Mouse (Mus musculus) kidney, embryonic 15.5 days (tissue): ENCODE results near the gene Pole. TPM values are rescaled to one million over a fixed set of nuclear protein-coding genes. Genes with fewer than 3 reads are reported as not detected.

Experiments used
- ATAC-seq: fragments of 200-750 bp; cut with Nextera tagmentation; replicated peaks from 2 replicates; pipeline ENCODE4 v1.8.0; 2017; ENCODE audit warnings: moderate TSS enrichment; ENCODE audit not compliant: low FRiP score
- H3K27ac ChIP-seq: fragments of 300-500 bp; sonication (generic); 2 replicates; pipeline ENCODE4 v1.5.1; 2015; ENCODE audit warnings: mild to moderate bottlenecking, inconsistent platforms
- H3K27me3 ChIP-seq: fragments of 300-500 bp; sonication (generic); 2 replicates; pipeline ENCODE4 v1.6.1; 2015; ENCODE audit warnings: inconsistent platforms
- H3K36me3 ChIP-seq: fragments of 300-500 bp; sonication (generic); 2 replicates; pipeline ENCODE4 v1.6.1; 2015; ENCODE audit warnings: inconsistent platforms
- H3K4me1 ChIP-seq: fragments of 300-500 bp; sonication (generic); 2 replicates; pipeline ENCODE4 v1.6.1; 2015; ENCODE audit warnings: inconsistent platforms
- H3K4me2 ChIP-seq: fragments of 300-500 bp; sonication (generic); 2 replicates; pipeline ENCODE4 v1.6.1; 2015; ENCODE audit warnings: moderate library complexity, mild to moderate bottlenecking, inconsistent platforms
- H3K4me3 ChIP-seq: fragments of 300-500 bp; sonication (generic); replicated peaks from 2 replicates; pipeline ENCODE4 v1.5.1; 2015; ENCODE audit warnings: mild to moderate bottlenecking, inconsistent platforms
- H3K9ac ChIP-seq: fragments of 300-500 bp; sonication (generic); 2 replicates; pipeline ENCODE4 v1.6.1; 2015; ENCODE audit warnings: mild to moderate bottlenecking, inconsistent platforms
- H3K9me3 ChIP-seq: fragments of 300-500 bp; sonication (generic); replicated peaks from 2 replicates; pipeline ENCODE4 v1.6.1; 2016; ENCODE audit warnings: inconsistent platforms
- WGBS: fragments of 180-500 bp; shearing (Covaris S2); methylation state at CpG from one replicate; pipeline ENCODE4 v1.1.7; 2015; ENCODE audit warnings: mixed read lengths; 5-methylcytosine and 5-hydroxymethylcytosine counted together
- polyA plus RNA-seq: library from polyadenylated mRNA; unstranded; fragments of >200 nt; fragmentation: Nextera tagmentation; extraction: Ambion mirVana; gene quantifications from 2 replicates; pipeline ENCODE4 v1.2.1, GENCODE M21; 2015

Pole gene
- polyA plus RNA-seq, 1 experiment from 2014 or later = 33.1 TPM

- 75% methylated on average over 8 of the region's 8 CpGs for WGBS
- H3K27me3 ChIP-seq = peaks cover 22% of the 10 kb centered on the region
- H3K9ac ChIP-seq = no peak overlapping the region
- no peak overlapping the region for H3K4me2 ChIP-seq
- no peaks in the 10 kb centered on the region for H3K36me3 ChIP-seq
- ATAC-seq = no peak
- no peak overlapping the region for H3K27ac ChIP-seq
- peaks cover 24% of the 10 kb centered on the region for H3K4me1 ChIP-seq
- no peak overlapping the region for H3K4me3 ChIP-seq
- no peaks in the 10 kb centered on the region for H3K9me3 ChIP-seq
Observed at GRCm38 (mm10) chr5:110347006-110347405, 60.9 kb downstream of the Pole start.

- H3K4me1 ChIP-seq = 0 out of 2 replicates have a peak, but pooled peaks cover 2% of the 10 kb centered on the region
- WGBS = 21% methylated on average over 7 of the region's 7 CpGs
- H3K27ac ChIP-seq = no peak overlapping the region
- H3K4me2 ChIP-seq = no peak overlapping the region
- H3K4me3 ChIP-seq = no peak overlapping the region
- no peaks in the 10 kb centered on the region for H3K36me3 ChIP-seq
- H3K9me3 ChIP-seq = no peaks in the 10 kb centered on the region
- ATAC-seq = 0 out of 2 replicates have a peak, but pooled peaks have one; percentile 43
- H3K9ac ChIP-seq = no peak overlapping the region
- peaks cover 10% of the 10 kb centered on the region for H3K27me3 ChIP-seq
Observed at GRCm38 (mm10) chr5:110354716-110355115, 68.6 kb downstream of the Pole start.

GRCm38 (mm10) chr5:110357531-110358179 lies 71.5 kb downstream of the Pole start:
- H3K36me3 ChIP-seq = no peaks in the 10 kb centered on the region
- WGBS = 33% methylated on average over 9 of the region's 9 CpGs
- no peak overlapping the region for H3K27ac ChIP-seq
- no peak overlapping the region for H3K4me2 ChIP-seq
- no peaks in the 10 kb centered on the region for H3K9me3 ChIP-seq
- 0 out of 2 replicates have a peak, but pooled peaks have one; percentile 45 for ATAC-seq
- H3K9ac ChIP-seq = no peak overlapping the region
- no peak overlapping the region for H3K4me3 ChIP-seq
- H3K27me3 ChIP-seq = peaks cover 10% of the 10 kb centered on the region
- H3K4me1 ChIP-seq = 0 out of 2 replicates have a peak, but pooled peaks cover 2% of the 10 kb centered on the region

- WGBS = 83% methylated on average over 6 of the region's 6 CpGs
- Histone ChIP-seq H3K4me1 (peaks cover 12% of the 10 kb centered on the region), H3K4me2 (no peak overlapping the region), H3K9ac (no peak overlapping the region), H3K27me3 (no peaks in the 10 kb centered on the region), H3K9me3 (no peaks in the 10 kb centered on the region), H3K4me3 (no peak overlapping the region), H3K36me3 (peaks cover 5% of the 10 kb centered on the region; the same call in 1 of the 2 replicates), H3K27ac (no peak overlapping the region)
- ATAC-seq = no peak
Observed at GRCm38 (mm10) chr5:110361465-110361864, 75.4 kb downstream of the Pole start.

GRCm38 (mm10) chr5:110362813-110363178 lies 76.7 kb downstream of the Pole start:
- Histone ChIP-seq H3K27ac (no peak overlapping the region), H3K9ac (peak overlapping the region; percentile 55), H3K4me1 (peaks cover 12% of the 10 kb centered on the region), H3K27me3 (no peaks in the 10 kb centered on the region), H3K36me3 (peaks cover 16% of the 10 kb centered on the region), H3K4me2 (peak overlapping the region; percentile 96), H3K9me3 (no peaks in the 10 kb centered on the region), H3K4me3 (peak overlapping the region; percentile 58)
- ATAC-seq = peak; percentile 61; the same call in 1 of the 2 replicates
- under 1% methylated on average over 27 of the region's 28 CpGs for WGBS

- peak; percentile 90 for ATAC-seq
- Histone ChIP-seq H3K27ac (peak overlapping the region; percentile 55; the same call in 1 of the 2 replicates), H3K9ac (peak overlapping the region; percentile 55), H3K36me3 (peaks cover 20% of the 10 kb centered on the region), H3K4me2 (peak overlapping the region; percentile 96), H3K9me3 (no peaks in the 10 kb centered on the region), H3K4me1 (peaks cover 12% of the 10 kb centered on the region), H3K27me3 (no peaks in the 10 kb centered on the region), H3K4me3 (peak overlapping the region; percentile 58)
- 2% methylated on average over 48 of the region's 72 CpGs for WGBS
Observed at GRCm38 (mm10) chr5:110363179-110363821, 77.2 kb downstream of the Pole start.

GRCm38 (mm10) chr5:110363822-110364545 lies 77.9 kb downstream of the Pole start:
- H3K9ac ChIP-seq = no peak overlapping the region; the same call in 1 of the 2 replicates
- no peaks in the 10 kb centered on the region for H3K9me3 ChIP-seq
- ATAC-seq = 0 out of 2 replicates have a peak, but pooled peaks have one; percentile 3
- 0 out of 2 replicates have a peak overlapping the region, but pooled peaks have one; percentile 55 for H3K27ac ChIP-seq
- H3K4me2 ChIP-seq = peak overlapping the region; percentile 96
- peaks cover 12% of the 10 kb centered on the region for H3K4me1 ChIP-seq
- no peaks in the 10 kb centered on the region for H3K27me3 ChIP-seq
- peak overlapping the region; percentile 58 for H3K4me3 ChIP-seq
- H3K36me3 ChIP-seq = peaks cover 26% of the 10 kb centered on the region
- 37% methylated on average over 11 of the region's 11 CpGs for WGBS

GRCm38 (mm10) chr5:110376802-110377433 lies 90.8 kb downstream of the Pole start:
- WGBS = 53% methylated on average over 8 of the region's 8 CpGs
- no peak overlapping the region for H3K4me3 ChIP-seq
- no peak overlapping the region for H3K27ac ChIP-seq
- H3K36me3 ChIP-seq = peaks cover 78% of the 10 kb centered on the region
- no peaks in the 10 kb centered on the region for H3K27me3 ChIP-seq
- no peak; the same call in 1 of the 2 replicates for ATAC-seq
- H3K4me2 ChIP-seq = no peak overlapping the region
- H3K9me3 ChIP-seq = no peaks in the 10 kb centered on the region
- no peak overlapping the region for H3K9ac ChIP-seq
- H3K4me1 ChIP-seq = no peaks in the 10 kb centered on the region; the same call in 1 of the 2 replicates

- Histone ChIP-seq H3K36me3 (peaks cover 77% of the 10 kb centered on the region), H3K4me3 (no peak overlapping the region), H3K9me3 (no peaks in the 10 kb centered on the region), H3K4me1 (no peaks in the 10 kb centered on the region; the same call in 1 of the 2 replicates), H3K9ac (no peak overlapping the region), H3K27me3 (no peaks in the 10 kb centered on the region), H3K4me2 (no peak overlapping the region), H3K27ac (no peak overlapping the region)
- ATAC-seq = peak; percentile 53; the same call in 1 of the 2 replicates
- whole genome bisulfite sequencing = 37% methylated on average over 20 of the region's 20 CpGs
Observed at GRCm38 (mm10) chr5:110378181-110378583, 92.1 kb downstream of the Pole start.

GRCm38 (mm10) chr5:110379086-110379485 lies 93.0 kb downstream of the Pole start:
- Histone ChIP-seq H3K9ac (no peak overlapping the region), H3K4me3 (no peak overlapping the region), H3K4me1 (no peaks in the 10 kb centered on the region; the same call in 1 of the 2 replicates), H3K9me3 (no peaks in the 10 kb centered on the region), H3K4me2 (no peak overlapping the region), H3K27ac (no peak overlapping the region), H3K36me3 (peaks cover 68% of the 10 kb centered on the region), H3K27me3 (no peaks in the 10 kb centered on the region)
- 0 out of 2 replicates have a peak, but pooled peaks have one; percentile 16 for ATAC-seq
- WGBS = 91% methylated on average over 15 of the region's 15 CpGs

GRCm38 (mm10) chr5:110379823-110380222 lies 93.7 kb downstream of the Pole start:
- peaks cover 5% of the 10 kb centered on the region; the same call in 1 of the 2 replicates for H3K4me1 ChIP-seq
- no peaks in the 10 kb centered on the region for H3K9me3 ChIP-seq
- H3K36me3 ChIP-seq = peaks cover 60% of the 10 kb centered on the region
- H3K4me2 ChIP-seq = no peak overlapping the region
- no peak overlapping the region for H3K27ac ChIP-seq
- no peak for ATAC-seq
- H3K4me3 ChIP-seq = no peak overlapping the region
- no peaks in the 10 kb centered on the region for H3K27me3 ChIP-seq
- 79% methylated on average over 4 of the region's 4 CpGs for WGBS
- H3K9ac ChIP-seq = no peak overlapping the region
